8 mouse cellular contexts compared by ENCODE assay signal in genomic region chr19:10188281-10188811, GRCm38 (mm10). TPM values are rescaled to one million over a fixed set of nuclear protein-coding genes. Genes with fewer than 3 reads are reported as not detected.
DNase-seq lines count a peak whose midpoint lies in the region; ATAC-seq lines count a peak whose summit lies in the region.
"Had no signal": no experiment of that assay in that cellular context is flagged by ENCODE, and none has a peak within 500 bp of the region (broad histone marks: within the 10 kb centered on the region; RNA-seq: fewer than 3 reads in every experiment).

No protein-coding gene starts in this region.

- DNase-seq in MN1 (ENCODE audit: low spot score) = peak; percentile 72
- DNase-seq in adrenal gland, postnatal 10 days = peak; percentile 75
- DNase-seq in embryonic facial prominence, embryonic 14.5 days (ENCODE audit: low spot score) = peak; percentile 35
- DNase-seq in kidney, postnatal 10 days = peak; percentile 83
- DNase-seq in heart, postnatal 10 days = no peak

- intact Hi-C loops in heart, postnatal 10 days (cut with DNase I) = no loop called here

- no peak overlapping the region for H3K4me3 ChIP-seq in embryonic facial prominence, embryonic 14.5 days (ENCODE audit: low read depth, low read length)
- no peak overlapping the region for H3K4me3 ChIP-seq in midbrain, embryonic 15.5 days
- H3K4me3 ChIP-seq in heart, embryonic 12.5 days = no peak overlapping the region
- H3K4me3 ChIP-seq: midbrain, embryonic 12.5 days had no signal

- no peaks in the 10 kb centered on the region for H3K27me3 ChIP-seq in embryonic facial prominence, embryonic 14.5 days (replicated peaks; ENCODE audit: control insufficient read depth, insufficient read depth, low read length)
- no peaks in the 10 kb centered on the region for H3K27me3 ChIP-seq in midbrain, embryonic 15.5 days (replicated peaks)
- H3K27me3 ChIP-seq in heart, embryonic 12.5 days (replicated peaks) = no peaks in the 10 kb centered on the region
- H3K27me3 ChIP-seq: midbrain, embryonic 12.5 days had no signal

- ATAC-seq in embryonic facial prominence, embryonic 14.5 days (ENCODE audit: low read depth) = no peak
- no peak for ATAC-seq in midbrain, embryonic 15.5 days (replicated peaks)
- ATAC-seq in heart, embryonic 12.5 days (ENCODE audit: insufficient number of reproducible peaks, low FRiP score) = no peak

- H3K36me3 ChIP-seq in embryonic facial prominence, embryonic 14.5 days (ENCODE audit: control insufficient read depth, insufficient read depth, low read length) = peaks cover 78% of the 10 kb centered on the region
- peaks cover 48% of the 10 kb centered on the region for H3K36me3 ChIP-seq in midbrain, embryonic 15.5 days (replicated peaks)
- H3K36me3 ChIP-seq in heart, embryonic 12.5 days = peaks cover 83% of the 10 kb centered on the region

- no peak overlapping the region for H3K9ac ChIP-seq in embryonic facial prominence, embryonic 14.5 days (ENCODE audit: low read depth, low read length)
- no peak overlapping the region for H3K9ac ChIP-seq in midbrain, embryonic 15.5 days
- H3K9ac ChIP-seq in heart, embryonic 12.5 days = no peak overlapping the region
- H3K9ac ChIP-seq: midbrain, embryonic 12.5 days had no signal

- H3K27ac ChIP-seq in embryonic facial prominence, embryonic 14.5 days (replicated peaks; ENCODE audit: low read depth, low read length) = no peak overlapping the region
- H3K27ac ChIP-seq in midbrain, embryonic 15.5 days = peak overlapping the region; percentile 50; the same call in 1 of the 2 replicates
- H3K27ac ChIP-seq in heart, embryonic 12.5 days (ENCODE audit: poor library complexity, severe bottlenecking) = no peak overlapping the region
- H3K27ac ChIP-seq: midbrain, embryonic 12.5 days had no signal

- no peak overlapping the region for H3K4me2 ChIP-seq in embryonic facial prominence, embryonic 14.5 days (ENCODE audit: low read depth, low read length)
- H3K4me2 ChIP-seq in midbrain, embryonic 15.5 days = no peak overlapping the region
- no peak overlapping the region for H3K4me2 ChIP-seq in heart, embryonic 12.5 days
- H3K4me2 ChIP-seq: midbrain, embryonic 12.5 days had no signal

- peaks cover 7% of the 10 kb centered on the region for H3K4me1 ChIP-seq in embryonic facial prominence, embryonic 14.5 days (ENCODE audit: control insufficient read depth, insufficient read depth, low read length)
- H3K4me1 ChIP-seq in midbrain, embryonic 15.5 days = peaks cover 29% of the 10 kb centered on the region
- peaks cover 19% of the 10 kb centered on the region for H3K4me1 ChIP-seq in heart, embryonic 12.5 days (replicated peaks)

- WGBS in embryonic facial prominence, embryonic 14.5 days = 50% methylated on average over 10 of the region's 10 CpGs
- WGBS in midbrain, embryonic 15.5 days = 67% methylated on average over 10 of the region's 10 CpGs
- WGBS in heart, embryonic 12.5 days = 85% methylated on average over 10 of the region's 10 CpGs

- no peaks in the 10 kb centered on the region for H3K9me3 ChIP-seq in embryonic facial prominence, embryonic 14.5 days (ENCODE audit: control insufficient read depth, low read length)
- H3K9me3 ChIP-seq in midbrain, embryonic 15.5 days = no peaks in the 10 kb centered on the region
- H3K9me3 ChIP-seq in heart, embryonic 12.5 days (replicated peaks) = no peaks in the 10 kb centered on the region
- H3K9me3 ChIP-seq: midbrain, embryonic 12.5 days had no signal

RNA-seq across cellular contexts. Expression of gene Fads1, which starts 5.7 kb away (rescaled TPM):
- 100 to 1,000 TPM; 177 to 270 TPM for total RNA-seq in adrenal gland, postnatal 10 days (2021)
- 73.6 and 79.5 TPM in 2 replicates for polyA plus RNA-seq in embryonic facial prominence, embryonic 14.5 days (2014; fragmentation: Nextera tagmentation; extraction: Ambion mirVana)
- polyA plus RNA-seq in midbrain, embryonic 15.5 days (2015; fragmentation: Nextera tagmentation; extraction: Ambion mirVana) = 175 and 182 TPM in 2 replicates
- total RNA-seq in heart, postnatal 10 days (2021) = 10 to 100 TPM; 34.7 to 35.7 TPM
- polyA plus RNA-seq in heart, embryonic 12.5 days (2016; fragmentation: Nextera tagmentation; extraction: Ambion mirVana) = 72.1 and 75.0 TPM in 2 replicates

RNA-seq across cellular contexts. Expression of gene Tmem258, which starts 15.5 kb away (rescaled TPM):
- total RNA-seq in adrenal gland, postnatal 10 days (2021) = 100 to 1,000 TPM; 166 to 181 TPM
- polyA plus RNA-seq in embryonic facial prominence, embryonic 14.5 days (2014; fragmentation: Nextera tagmentation; extraction: Ambion mirVana) = 482 and 563 TPM in 2 replicates
- polyA plus RNA-seq in midbrain, embryonic 15.5 days (2015; fragmentation: Nextera tagmentation; extraction: Ambion mirVana) = 324 and 334 TPM in 2 replicates
- 100 to 1,000 TPM; 145 TPM for total RNA-seq in heart, postnatal 10 days (2021)
- 389 TPM in 2 replicates for polyA plus RNA-seq in heart, embryonic 12.5 days (2016; fragmentation: Nextera tagmentation; extraction: Ambion mirVana)

RNA-seq across cellular contexts. Expression of gene Fen1, which starts 15.6 kb away (rescaled TPM):
- total RNA-seq in adrenal gland, postnatal 10 days (2021) = 10 to 100 TPM; 20.7 to 21.9 TPM
- 52.7 and 63.0 TPM in 2 replicates for polyA plus RNA-seq in embryonic facial prominence, embryonic 14.5 days (2014; fragmentation: Nextera tagmentation; extraction: Ambion mirVana)
- 25.5 and 27.8 TPM in 2 replicates for polyA plus RNA-seq in midbrain, embryonic 15.5 days (2015; fragmentation: Nextera tagmentation; extraction: Ambion mirVana)
- 10 to 100 TPM; 12.3 to 14.4 TPM for total RNA-seq in heart, postnatal 10 days (2021)
- polyA plus RNA-seq in heart, embryonic 12.5 days (2016; fragmentation: Nextera tagmentation; extraction: Ambion mirVana) = 59.2 and 59.3 TPM in 2 replicates

RNA-seq across cellular contexts. Expression of gene Myrf, which starts 52.2 kb away (rescaled TPM):
- 1 to 10 TPM; 4.9 to 6.4 TPM for total RNA-seq in adrenal gland, postnatal 10 days (2021)
- polyA plus RNA-seq in embryonic facial prominence, embryonic 14.5 days (2014; fragmentation: Nextera tagmentation; extraction: Ambion mirVana) = 0.87 and 0.96 TPM in 2 replicates
- polyA plus RNA-seq in midbrain, embryonic 15.5 days (2015; fragmentation: Nextera tagmentation; extraction: Ambion mirVana) = 0.62 and 0.79 TPM in 2 replicates
- 1 to 10 TPM; 5.7 to 9.1 TPM for total RNA-seq in heart, postnatal 10 days (2021)
- 16.2 and 16.5 TPM in 2 replicates for polyA plus RNA-seq in heart, embryonic 12.5 days (2016; fragmentation: Nextera tagmentation; extraction: Ambion mirVana)

Comparison
In these comparisons a context has a peak if more than half of its experiments do, and no peak if none do; other contexts are left out.
1. DNase-seq: peak in MN1 (single experiment), adrenal gland, postnatal 10 days (single experiment), embryonic facial prominence, embryonic 14.5 days (single experiment) and kidney, postnatal 10 days (single experiment); none in heart, postnatal 10 days (0 of 2).